Mouse (Mus musculus) heart, embryonic 14.5 days (tissue): Measurements from ENCODE around the gene Kcnmb4. TPM values are rescaled to one million over a fixed set of nuclear protein-coding genes. Genes with fewer than 3 reads are reported as not detected.

ENCODE experiments used
- ATAC-seq: fragments of 200-750 bp; cut with Nextera tagmentation; 2 replicates; pipeline ENCODE4 v1.8.0; 2017; ENCODE audit warnings: low read depth, moderate TSS enrichment; ENCODE audit not compliant: insufficient number of reproducible peaks, insufficient read depth, low FRiP score
- H3K27ac ChIP-seq, 2 experiments: fragments of 200-500 bp in 1 of 2; fragments of 300-500 bp in 1 of 2; sonication (generic) in 1 of 2; replicated peaks in 1 of 2; 2 replicates each; pipeline ENCODE4 v1.5.1; 2012 to 2014; ENCODE audit warnings: low read depth in 2 of 2, low read length in 2 of 2, control low read depth in 1 of 2, mild to moderate bottlenecking in 1 of 2, mixed read lengths in 1 of 2; ENCODE audit not compliant: control insufficient read depth in 1 of 2, insufficient read depth in 1 of 2
- H3K27me3 ChIP-seq: fragments of 300-500 bp; sonication (generic); 2 replicates; pipeline ENCODE4 v1.6.1; 2014; ENCODE audit warnings: mild to moderate bottlenecking, low read length, control low read depth; ENCODE audit not compliant: control insufficient read depth, insufficient read depth
- H3K36me3 ChIP-seq: fragments of 300-500 bp; sonication (generic); 2 replicates; pipeline ENCODE4 v1.6.1; 2014; ENCODE audit warnings: mild to moderate bottlenecking, control low read depth, low read length, mixed read lengths; ENCODE audit not compliant: control insufficient read depth, insufficient read depth
- H3K4me1 ChIP-seq, 2 experiments: fragments of 200-500 bp in 1 of 2; fragments of 300-500 bp in 1 of 2; sonication (generic) in 1 of 2; 2 replicates each; pipeline ENCODE4 v1.6.1; 2012 to 2014; ENCODE audit warnings: low read length in 2 of 2, control low read depth in 1 of 2, mixed read lengths in 1 of 2; ENCODE audit not compliant: control insufficient read depth in 2 of 2, insufficient read depth in 2 of 2
- H3K4me2 ChIP-seq: fragments of 300-500 bp; sonication (generic); 2 replicates; pipeline ENCODE4 v1.6.1; 2014; ENCODE audit warnings: mild to moderate bottlenecking, low read length
- H3K4me3 ChIP-seq, 2 experiments: fragments of 200-500 bp in 1 of 2; fragments of 300-500 bp in 1 of 2; sonication (generic) in 1 of 2; 2 replicates each; pipeline ENCODE4 v1.5.1; 2012 to 2014; ENCODE audit warnings: low read length in 2 of 2, mild to moderate bottlenecking in 2 of 2, control low read depth in 1 of 2, low read depth in 1 of 2, moderate library complexity in 1 of 2; ENCODE audit not compliant: control insufficient read depth in 1 of 2, insufficient read depth in 1 of 2
- H3K9ac ChIP-seq: fragments of 300-500 bp; sonication (generic); 2 replicates; pipeline ENCODE4 v1.6.1; 2014; ENCODE audit warnings: mild to moderate bottlenecking, low read length
- H3K9me3 ChIP-seq: fragments of 300-500 bp; sonication (generic); 2 replicates; pipeline ENCODE4 v1.6.1; 2016; ENCODE audit warnings: low read length, control low read depth; ENCODE audit not compliant: control insufficient read depth
- WGBS: fragments of 180-500 bp; shearing (Covaris S2); extraction: QIAGEN DNeasy Blood & Tissue Kit; methylation state at CpG from one replicate; pipeline ENCODE4 v1.1.7; 2014; 5-methylcytosine and 5-hydroxymethylcytosine counted together
- polyA plus RNA-seq: library from polyadenylated mRNA; unstranded; fragments of >200 nt; fragmentation: Nextera tagmentation; extraction: Ambion mirVana; gene quantifications from 2 replicates; pipeline ENCODE4 v1.2.1, GENCODE M21; 2014

Gene Kcnmb4
- polyA plus RNA-seq, 1 experiment from 2014 or later, result 5.9 TPM

- H3K27me3 ChIP-seq, result no peaks in the 10 kb centered on the region
- no peaks in the 10 kb centered on the region for H3K9me3 ChIP-seq
- H3K9ac ChIP-seq, result no peak overlapping the region
- no peaks in the 10 kb centered on the region for H3K4me1 ChIP-seq
- no peak overlapping the region for H3K27ac ChIP-seq
- no peak overlapping the region for H3K4me2 ChIP-seq
- no peak for ATAC-seq
- H3K4me3 ChIP-seq, result no peak overlapping the region
- peaks cover 77% of the 10 kb centered on the region for H3K36me3 ChIP-seq
- 90% methylated on average over 3 of the region's 3 CpGs for whole genome bisulfite sequencing
These were observed 19.1 kb upstream of the Kcnmb4 start for GRCm38 (mm10) chr10:116492768-116493167.

- Histone ChIP-seq H3K4me2 (no peak overlapping the region), H3K9ac (no peak overlapping the region), H3K4me1 (no peaks in the 10 kb centered on the region), H3K4me3 (no peak overlapping the region), H3K9me3 (no peaks in the 10 kb centered on the region), H3K27me3 (no peaks in the 10 kb centered on the region), H3K36me3 (peaks cover 73% of the 10 kb centered on the region), H3K27ac (no peak overlapping the region)
- ATAC-seq, result no peak
- WGBS, result 89% methylated on average over 10 of the region's 10 CpGs
These were observed 13.4 kb upstream of the Kcnmb4 start for GRCm38 (mm10) chr10:116486895-116487747.

GRCm38 (mm10) chr10:116481917-116482316, 8.2 kb upstream of the Kcnmb4 start:
- no peak overlapping the region for H3K9ac ChIP-seq
- H3K4me2 ChIP-seq, result no peak overlapping the region
- H3K4me3 ChIP-seq, result no peak overlapping the region
- H3K9me3 ChIP-seq, result peaks cover 3% of the 10 kb centered on the region; the same call in 1 of the 2 replicates
- H3K27me3 ChIP-seq, result no peaks in the 10 kb centered on the region
- H3K4me1 ChIP-seq, result no peaks in the 10 kb centered on the region
- 88% methylated on average over 12 of the region's 12 CpGs for WGBS
- peaks cover 53% of the 10 kb centered on the region for H3K36me3 ChIP-seq
- H3K27ac ChIP-seq, result no peak overlapping the region
- ATAC-seq, result no peak

GRCm38 (mm10) chr10:116480988-116481387, 7.3 kb upstream of the Kcnmb4 start:
- no peak for ATAC-seq
- H3K27me3 ChIP-seq, result no peaks in the 10 kb centered on the region
- H3K27ac ChIP-seq, result no peak overlapping the region
- H3K9me3 ChIP-seq, result peaks cover 6% of the 10 kb centered on the region; the same call in 1 of the 2 replicates
- 90% methylated on average over 5 of the region's 5 CpGs for WGBS
- no peak overlapping the region for H3K4me2 ChIP-seq
- no peak overlapping the region for H3K4me3 ChIP-seq
- H3K36me3 ChIP-seq, result peaks cover 44% of the 10 kb centered on the region
- no peak overlapping the region for H3K9ac ChIP-seq
- H3K4me1 ChIP-seq, result no peaks in the 10 kb centered on the region

GRCm38 (mm10) chr10:116476559-116476958, 2.9 kb upstream of the Kcnmb4 start:
- Histone ChIP-seq H3K27me3 (peaks cover 8% of the 10 kb centered on the region), H3K4me1 (peaks cover 0 to 7% of the 10 kb centered on the region in 2 experiments; a peak in 2 of 4 replicates), H3K4me2 (no peak overlapping the region), H3K9ac (no peak overlapping the region), H3K36me3 (peaks cover 11% of the 10 kb centered on the region), H3K27ac (no peak overlapping the region), H3K9me3 (peaks cover 6% of the 10 kb centered on the region; the same call in 1 of the 2 replicates), H3K4me3 (no peak overlapping the region)
- WGBS, result 92% methylated on average over 3 of the region's 3 CpGs
- ATAC-seq, result no peak

- no peak for ATAC-seq
- Histone ChIP-seq H3K36me3 (peaks cover 3% of the 10 kb centered on the region; the same call in 1 of the 2 replicates), H3K27ac (no peak overlapping the region), H3K4me2 (no peak overlapping the region), H3K4me1 (peaks cover 0 to 7% of the 10 kb centered on the region in 2 experiments; a peak in 2 of 4 replicates), H3K27me3 (peaks cover 8% of the 10 kb centered on the region), H3K4me3 (no peak overlapping the region), H3K9me3 (peaks cover 6% of the 10 kb centered on the region; the same call in 1 of the 2 replicates), H3K9ac (no peak overlapping the region)
- 64% methylated on average over 6 of the region's 6 CpGs for WGBS
These were observed 2.0 kb upstream of the Kcnmb4 start for GRCm38 (mm10) chr10:116475725-116476124.

- Histone ChIP-seq H3K4me3 (peak overlapping the region; percentile 49 to 70), H3K4me1 (peaks cover 0 to 7% of the 10 kb centered on the region in 2 experiments; a peak in 2 of 4 replicates), H3K27ac (peak overlapping the region in 1 of 2 experiments; percentile 24; a peak in 1 of 4 replicates), H3K9me3 (peaks cover 6% of the 10 kb centered on the region; the same call in 1 of the 2 replicates), H3K4me2 (peak overlapping the region; percentile 95), H3K36me3 (no peaks in the 10 kb centered on the region), H3K9ac (peak overlapping the region; percentile 76), H3K27me3 (peaks cover 8% of the 10 kb centered on the region)
- 1% methylated on average over 46 of the region's 78 CpGs for WGBS
- ATAC-seq, result peak; percentile 41
These were observed 463 bp downstream of the Kcnmb4 start for GRCm38 (mm10) chr10:116473071-116473758.
